Mouse (Mus musculus) cortical plate, adult 2 months (tissue): Measurements from ENCODE around the gene Cbr1.

Source experiments
- CTCF ChIP-seq: fragments of 200-500 bp; IDR thresholded peaks from 2 replicates; pipeline ENCODE4 v1.5.1; 2011; ENCODE audit warnings: mild to moderate bottlenecking, control low read depth, low read length; ENCODE audit not compliant: insufficient read depth; ENCODE audit errors: extremely low read depth
- POLR2A ChIP-seq: fragments of 200-500 bp; IDR thresholded peaks from 2 replicates; pipeline ENCODE4 v1.6.1; 2011; ENCODE audit warnings: mild to moderate bottlenecking, low read length, control low read depth; ENCODE audit not compliant: insufficient read depth; ENCODE audit errors: extremely low read depth

GRCm38 (mm10) chr16:93594448-93594847 is 11.2 kb upstream of the Cbr1 start:
- TF ChIP-seq CTCF (no peak), POLR2A (no peak)
